Mouse (Mus musculus) retina, postnatal 7 days (tissue): ENCODE data around the gene Mxra7.
"Not testable (repeated sequence)": the region's sequence is repeated elsewhere in the genome, so short reads cannot be mapped to it uniquely, and the experiment has no call there.

Source experiments
- DNase-seq: peaks from one replicate; pipeline ENCODE4 v3.0.0-alpha.2; 2012; ENCODE audit warnings: low read depth, low spot score

Gene Mxra7

GRCm38 (mm10) chr11:116847187-116848085 is 19.6 kb upstream of the Mxra7 start:
- DNase-seq, result no peak

GRCm38 (mm10) chr11:116846593-116847181 is 18.8 kb upstream of the Mxra7 start:
- no peak for DNase-seq

GRCm38 (mm10) chr11:116843261-116844233 is 15.7 kb upstream of the Mxra7 start, which contains the start of the genes Mettl23 and Jmjd6:
Gene Mettl23, plus strand, starts transcription at chr11:116843278.
Gene Jmjd6, minus strand, starts transcription at chr11:116843449.
- DNase-seq, result peak; percentile 94

GRCm38 (mm10) chr11:116842531-116843260 is 14.8 kb upstream of the Mxra7 start:
- DNase-seq, result no peak

GRCm38 (mm10) chr11:116840748-116841147 is 12.9 kb upstream of the Mxra7 start:
- no peak for DNase-seq

- no peak for DNase-seq
Observed at GRCm38 (mm10) chr11:116839601-116840000, 11.8 kb upstream of the Mxra7 start.

GRCm38 (mm10) chr11:116838936-116839335 is 11.1 kb upstream of the Mxra7 start:
- DNase-seq, result no peak

GRCm38 (mm10) chr11:116837441-116837840 is 9.6 kb upstream of the Mxra7 start:
- DNase-seq, result no peak

GRCm38 (mm10) chr11:116836283-116836682 is 8.4 kb upstream of the Mxra7 start:
- no peak for DNase-seq

GRCm38 (mm10) chr11:116834954-116835353 is 7.1 kb upstream of the Mxra7 start:
- DNase-seq, result no peak

GRCm38 (mm10) chr11:116832172-116832685 is 4.4 kb upstream of the Mxra7 start:
- no peak for DNase-seq

GRCm38 (mm10) chr11:116826550-116827504 is 1.0 kb downstream of the Mxra7 start:
- DNase-seq, result no peak

GRCm38 (mm10) chr11:116825230-116825629 is 2.6 kb downstream of the Mxra7 start:
- DNase-seq, result no peak

- DNase-seq, result not testable (repeated sequence)
Observed at GRCm38 (mm10) chr11:116823885-116824284, 4.0 kb downstream of the Mxra7 start.

GRCm38 (mm10) chr11:116823255-116823654 is 4.6 kb downstream of the Mxra7 start:
- no peak for DNase-seq

- DNase-seq, result no peak
Observed at GRCm38 (mm10) chr11:116822626-116823025, 5.2 kb downstream of the Mxra7 start.

- no peak for DNase-seq
Observed at GRCm38 (mm10) chr11:116822215-116822614, 5.6 kb downstream of the Mxra7 start.

- DNase-seq, result no peak
Observed at GRCm38 (mm10) chr11:116821057-116821940, 6.5 kb downstream of the Mxra7 start.
